Mouse (Mus musculus) megakaryocyte progenitor cell, adult 5-6 weeks (primary cell): ENCODE data around the gene Sva. TPM values are rescaled to one million over a fixed set of nuclear protein-coding genes. Genes with fewer than 3 reads are reported as not detected.

Source experiments
- ATAC-seq: replicated peaks from 2 replicates; pipeline ENCODE4 v1.8.0; 2016; ENCODE audit warnings: mild to moderate bottlenecking, moderate TSS enrichment, inconsistent platforms; ENCODE audit not compliant: poor library complexity
- total RNA-seq, 2 experiments: library from RNA; stranded (forward) in 1 of 2; stranded (reverse) in 1 of 2; fragments of 157-497, 149-512 nt in 1 of 2; fragments of 200-1000 nt in 1 of 2; gene quantifications; 2 replicates each; pipeline versions ENCODE4 v1.2.3 to v1.2.4; 2015 to 2017

The Sva gene
- total RNA-seq (2015) = not detected in 2 replicates
- not detected in 2 replicates for total RNA-seq (2017)

DNA sequence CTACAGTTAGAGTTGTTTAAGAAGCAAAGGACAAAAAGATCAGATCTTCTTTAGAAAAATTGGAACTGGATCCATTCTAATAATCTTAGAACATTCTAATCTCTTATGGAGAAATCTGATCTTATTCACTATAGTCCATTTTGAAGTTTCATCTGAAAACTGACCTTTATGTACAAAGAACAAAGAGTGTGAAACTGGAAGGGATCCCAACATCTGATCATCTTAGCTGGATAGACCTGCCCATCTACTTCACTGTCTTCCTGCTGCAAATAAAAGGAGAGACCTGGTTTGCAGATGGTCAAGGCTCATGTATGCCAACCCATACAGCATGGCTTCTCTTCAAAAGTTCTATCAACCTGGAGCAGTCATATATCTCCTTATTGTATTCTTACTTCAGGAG, at the start of gene Sva:
Gene Sva (plus strand): TSS at position 301 of the 400 bp plus-strand sequence.
- ATAC-seq = no peak

Other genes with a start within 250 kb of the Sva start
- gene Pip, start 190.9 kb upstream of the Sva start, total RNA-seq (2015) = not detected in 2 replicates
- gene Pip, start 190.9 kb upstream of the Sva start, total RNA-seq (2017) = not detected in 2 replicates
- gene Sval2, start 185.4 kb upstream of the Sva start, total RNA-seq (2015) = not detected in 2 replicates
- gene Sval2, start 185.4 kb upstream of the Sva start, total RNA-seq (2017) = not detected in 2 replicates
- not detected in 2 replicates for gene Sval1, start 86.8 kb upstream of the Sva start, total RNA-seq (2015)
- gene Sval1, start 86.8 kb upstream of the Sva start, total RNA-seq (2017) = not detected in 2 replicates
- not detected in 2 replicates for gene Sval3, start 70.3 kb upstream of the Sva start, total RNA-seq (2015)
- gene Sval3, start 70.3 kb upstream of the Sva start, total RNA-seq (2017) = not detected in 2 replicates
- gene Tas2r139, start 102.5 kb downstream of the Sva start, total RNA-seq (2015) = not detected in 2 replicates
- gene Tas2r139, start 102.5 kb downstream of the Sva start, total RNA-seq (2017) = not detected in 2 replicates
- not detected in 2 replicates for gene Tas2r144, start 176.9 kb downstream of the Sva start, total RNA-seq (2015)
- gene Tas2r144, start 176.9 kb downstream of the Sva start, total RNA-seq (2017) = not detected in 2 replicates
- gene Gstk1, start 207.5 kb downstream of the Sva start, total RNA-seq (2015) = 14.8 and 15.8 TPM in 2 replicates
- gene Gstk1, start 207.5 kb downstream of the Sva start, total RNA-seq (2017) = 4.0 and 5.3 TPM in 2 replicates
- not detected in 2 replicates for gene Tmem139, start 223.6 kb downstream of the Sva start, total RNA-seq (2015)
- gene Tmem139, start 223.6 kb downstream of the Sva start, total RNA-seq (2017) = not detected in 2 replicates
- 68.5 and 72.1 TPM in 2 replicates for gene Casp2, start 226.6 kb downstream of the Sva start, total RNA-seq (2015)
- gene Casp2, start 226.6 kb downstream of the Sva start, total RNA-seq (2017) = 54.7 and 58.5 TPM in 2 replicates
- gene Clcn1, start 248.3 kb downstream of the Sva start, total RNA-seq (2015) = 0.12 TPM in 1 of 2 replicates, not detected in the other
- gene Clcn1, start 248.3 kb downstream of the Sva start, total RNA-seq (2017) = not detected in 2 replicates